Mouse (Mus musculus) embryonic fibroblast, embryonic 13.5 days (primary cell): Measurements from ENCODE around the gene Rora.

Experiments used
- CTCF ChIP-seq: IDR thresholded peaks from 2 replicates; pipeline ENCODE4 v1.5.1; 2011; ENCODE audit warnings: mild to moderate bottlenecking, control low read depth, low read length, moderate library complexity, borderline replicate concordance; ENCODE audit not compliant: insufficient read depth
- POLR2A ChIP-seq: IDR thresholded peaks from 2 replicates; pipeline ENCODE4 v1.6.1; 2011; ENCODE audit warnings: low read depth, mild to moderate bottlenecking, control low read depth, low read length, moderate library complexity

GRCm38 (mm10) chr9:69092119-69093013 is 438.8 kb downstream of the Rora start:
- TF ChIP-seq CTCF = no peak
- TF ChIP-seq POLR2A = no peak
